Mouse (Mus musculus): ENCODE measurements around the gene Spock2. TPM values are rescaled to one million over a fixed set of nuclear protein-coding genes. Genes with fewer than 3 reads are reported as not detected.
A peak's percentile ranks its signal among the peaks of the same experiment; 100 is the strongest.
"Not testable (repeated sequence)": the region's sequence is repeated elsewhere in the genome, so short reads cannot be mapped to it uniquely, and the experiment has no call there.

The Spock2 gene
- total and polyA plus RNA-seq, 2 experiments from 2014 or later: 5.2 to 18.4 TPM

DNA sequence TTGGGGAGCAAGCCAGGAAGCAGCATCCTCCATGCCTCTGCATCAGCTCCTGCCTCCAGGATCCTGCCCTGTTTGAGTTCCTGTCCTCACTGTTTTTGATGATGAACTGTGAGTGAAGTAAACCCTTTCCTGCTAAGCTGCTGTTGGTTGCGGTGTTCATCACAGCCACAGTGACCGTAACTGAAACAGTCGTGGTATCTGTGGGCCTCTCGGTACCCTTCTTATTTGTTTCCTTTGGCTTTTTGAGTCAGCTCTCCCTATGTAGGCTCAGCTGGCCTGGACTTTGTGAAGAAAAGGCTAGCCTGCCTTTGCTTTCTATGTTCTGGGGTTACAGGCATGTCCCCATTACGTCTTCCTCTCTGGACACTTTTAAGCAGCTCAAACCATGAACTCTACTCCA lies 65.3 kb downstream of the Spock2 start:
- Histone ChIP-seq H3K4me1 (ENCODE audit: control insufficient read depth, insufficient read depth) (no peaks in the 10 kb centered on the region), H3K4me3 (ENCODE audit: low read depth, low read length) (no peak overlapping the region), H3K4me2 (ENCODE audit: low read depth, low read length) (no peak overlapping the region), H3K9me3 (replicated peaks; ENCODE audit: control insufficient read depth, low read length) (0 out of 2 replicates have a peak, but pooled peaks cover 3% of the 10 kb centered on the region), H3K27ac (ENCODE audit: low read depth) (no peak overlapping the region), H3K27me3 (ENCODE audit: control insufficient read depth, insufficient read depth, low read length) (no peaks in the 10 kb centered on the region), H3K36me3 (replicated peaks; ENCODE audit: control insufficient read depth, insufficient read depth, low read length) (no peaks in the 10 kb centered on the region), H3K9ac (replicated peaks; ENCODE audit: low read depth, low read length) (no peak overlapping the region)
- ATAC-seq (ENCODE audit: insufficient read depth, low read depth): no peak
- DNase-seq (ENCODE audit: low spot score): no peak
- no peak for TF ChIP-seq EP300 (IDR thresholded peaks at IDR 0.05; ENCODE audit: low read depth)
- no peak for TF ChIP-seq CTCF (IDR thresholded peaks at IDR 0.05; ENCODE audit: low read depth)
- WGBS: 85% methylated on average over 5 of the region's 5 CpGs

DNA sequence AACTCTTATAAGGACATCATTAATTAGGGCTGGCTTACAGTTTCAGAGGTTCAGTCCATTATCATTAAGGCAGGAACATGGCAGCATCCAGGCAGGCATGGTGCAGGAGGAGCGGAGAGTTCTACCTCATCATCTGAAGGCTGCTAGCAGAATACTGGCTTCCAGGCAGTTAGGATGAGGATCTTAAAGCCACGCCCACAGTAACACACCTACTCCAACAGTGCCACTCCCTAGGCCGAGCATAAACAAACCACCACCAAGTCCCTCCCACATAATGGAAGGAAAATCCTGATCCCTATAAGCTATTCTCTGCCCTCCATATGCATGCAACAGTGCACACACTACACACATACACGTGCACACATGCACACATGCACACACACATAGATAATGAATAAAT lies 66.3 kb downstream of the Spock2 start:
- ATAC-seq (ENCODE audit: insufficient read depth, low read depth): no peak
- H3K9ac ChIP-seq (replicated peaks; ENCODE audit: low read depth, low read length): no peak overlapping the region
- WGBS: 82% methylated on average over 4 of the region's 4 CpGs
- H3K9me3 ChIP-seq (replicated peaks; ENCODE audit: control insufficient read depth, low read length): 0 out of 2 replicates have a peak, but pooled peaks cover 3% of the 10 kb centered on the region
- no peaks in the 10 kb centered on the region for H3K27me3 ChIP-seq (ENCODE audit: control insufficient read depth, insufficient read depth, low read length)
- H3K4me2 ChIP-seq (ENCODE audit: low read depth, low read length): no peak overlapping the region
- no peak overlapping the region for H3K27ac ChIP-seq (ENCODE audit: low read depth)
- no peak overlapping the region for H3K4me3 ChIP-seq (ENCODE audit: low read depth, low read length)
- H3K36me3 ChIP-seq (replicated peaks; ENCODE audit: control insufficient read depth, insufficient read depth, low read length): no peaks in the 10 kb centered on the region
- DNase-seq (ENCODE audit: low spot score): no peak
- TF ChIP-seq CTCF (IDR thresholded peaks at IDR 0.05; ENCODE audit: low read depth) (no peak), EP300 (IDR thresholded peaks at IDR 0.05; ENCODE audit: low read depth) (no peak)
- H3K4me1 ChIP-seq (ENCODE audit: control insufficient read depth, insufficient read depth): no peaks in the 10 kb centered on the region

DNA sequence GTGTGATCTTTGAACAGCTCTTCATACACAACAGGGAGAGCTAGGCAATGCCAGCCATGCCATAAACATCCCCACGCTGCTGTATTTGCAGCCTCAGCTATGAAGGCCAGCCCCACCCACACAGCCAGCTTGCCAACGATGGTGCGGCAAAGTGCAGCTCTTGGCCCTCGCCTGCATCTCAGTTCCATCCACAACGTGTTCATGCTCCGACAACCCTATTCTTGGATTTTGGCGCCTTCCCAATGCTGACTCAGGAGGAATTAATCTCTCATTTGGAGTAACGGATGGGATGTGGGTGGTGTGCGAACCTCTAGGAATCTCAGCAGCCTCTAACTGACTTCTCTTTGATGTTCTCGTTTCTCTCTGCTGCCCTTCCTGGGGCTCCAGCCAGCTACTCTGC lies 67.0 kb downstream of the Spock2 start:
- H3K9me3 ChIP-seq (replicated peaks; ENCODE audit: control insufficient read depth, low read length): 0 out of 2 replicates have a peak, but pooled peaks cover 2% of the 10 kb centered on the region
- H3K36me3 ChIP-seq (replicated peaks; ENCODE audit: control insufficient read depth, insufficient read depth, low read length): no peaks in the 10 kb centered on the region
- no peak overlapping the region for H3K27ac ChIP-seq (ENCODE audit: low read depth)
- H3K4me3 ChIP-seq (ENCODE audit: low read depth, low read length): no peak overlapping the region
- H3K9ac ChIP-seq (replicated peaks; ENCODE audit: low read depth, low read length): no peak overlapping the region
- TF ChIP-seq CTCF (IDR thresholded peaks at IDR 0.05; ENCODE audit: low read depth) (no peak), EP300 (IDR thresholded peaks at IDR 0.05; ENCODE audit: low read depth) (no peak)
- H3K4me2 ChIP-seq (ENCODE audit: low read depth, low read length): no peak overlapping the region
- peak; percentile 40 for DNase-seq (ENCODE audit: low spot score)
- 35% methylated on average over 10 of the region's 10 CpGs for WGBS
- no peaks in the 10 kb centered on the region for H3K4me1 ChIP-seq (ENCODE audit: control insufficient read depth, insufficient read depth)
- no peaks in the 10 kb centered on the region for H3K27me3 ChIP-seq (ENCODE audit: control insufficient read depth, insufficient read depth, low read length)
- ATAC-seq (ENCODE audit: insufficient read depth, low read depth): no peak; the same call in 1 of the 2 replicates

DNA sequence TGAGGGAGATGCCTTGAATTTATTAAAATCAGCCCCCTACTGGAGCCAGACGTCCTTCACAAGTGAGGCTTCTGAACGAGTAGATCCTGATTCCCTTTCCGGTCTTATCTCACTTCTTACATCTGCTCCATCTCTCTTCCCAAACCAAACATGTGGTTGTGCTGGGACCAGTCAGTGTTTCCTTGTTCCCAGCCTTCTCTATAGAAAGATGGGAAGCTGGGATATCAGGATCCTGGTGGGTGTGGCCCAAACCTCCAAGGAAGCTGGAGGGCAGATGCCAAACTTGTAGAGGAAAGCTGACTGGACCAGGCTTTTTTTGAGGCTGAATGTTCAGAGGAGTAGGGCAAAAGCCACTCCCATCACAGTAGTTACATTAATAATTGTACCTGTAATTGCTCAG lies 68.5 kb downstream of the Spock2 start:
- H3K27me3 ChIP-seq (ENCODE audit: control insufficient read depth, insufficient read depth, low read length): no peaks in the 10 kb centered on the region
- H3K4me1 ChIP-seq (ENCODE audit: control insufficient read depth, insufficient read depth): no peaks in the 10 kb centered on the region
- TF ChIP-seq CTCF (IDR thresholded peaks at IDR 0.05; ENCODE audit: low read depth): no peak
- no peak for TF ChIP-seq EP300 (IDR thresholded peaks at IDR 0.05; ENCODE audit: low read depth)
- H3K36me3 ChIP-seq (replicated peaks; ENCODE audit: control insufficient read depth, insufficient read depth, low read length): no peaks in the 10 kb centered on the region
- no peaks in the 10 kb centered on the region for H3K9me3 ChIP-seq (replicated peaks; ENCODE audit: control insufficient read depth, low read length)
- H3K9ac ChIP-seq (replicated peaks; ENCODE audit: low read depth, low read length): no peak overlapping the region
- H3K4me3 ChIP-seq (ENCODE audit: low read depth, low read length): no peak overlapping the region
- H3K4me2 ChIP-seq (ENCODE audit: low read depth, low read length): no peak overlapping the region
- ATAC-seq (ENCODE audit: insufficient read depth, low read depth) (no peak), DNase-seq (ENCODE audit: low spot score) (no peak)
- H3K27ac ChIP-seq (ENCODE audit: low read depth): no peak overlapping the region
- WGBS: 37% methylated on average over 3 of the region's 3 CpGs

DNA sequence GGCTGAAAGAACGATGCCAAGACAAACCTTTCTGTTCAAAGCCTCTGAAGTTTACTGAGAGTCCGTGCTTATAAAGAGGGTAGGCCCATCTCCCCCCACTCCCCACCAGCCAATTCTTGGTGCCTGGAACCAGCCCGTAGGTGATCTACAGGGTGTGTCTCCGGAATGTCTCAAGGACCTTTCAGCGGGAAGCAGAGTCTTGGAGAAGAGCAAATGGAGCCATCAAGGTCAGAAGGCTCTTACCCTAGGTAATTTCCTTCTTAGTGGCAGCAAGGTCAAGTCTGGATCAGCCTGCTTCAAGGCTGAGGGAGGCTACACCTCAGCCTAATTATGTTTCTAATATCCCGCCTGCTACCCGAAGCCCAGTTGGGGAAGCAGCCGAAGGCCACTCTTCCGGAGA lies 69.3 kb downstream of the Spock2 start:
- H3K36me3 ChIP-seq (replicated peaks; ENCODE audit: control insufficient read depth, insufficient read depth, low read length); H3K27ac ChIP-seq (ENCODE audit: low read depth); H3K27me3 ChIP-seq (ENCODE audit: control insufficient read depth, insufficient read depth, low read length); ATAC-seq (ENCODE audit: insufficient read depth, low read depth); DNase-seq (ENCODE audit: low spot score); H3K4me3 ChIP-seq (ENCODE audit: low read depth, low read length); H3K4me2 ChIP-seq (ENCODE audit: low read depth, low read length); H3K4me1 ChIP-seq (ENCODE audit: control insufficient read depth, insufficient read depth); H3K9me3 ChIP-seq (replicated peaks; ENCODE audit: control insufficient read depth, low read length); H3K9ac ChIP-seq (replicated peaks; ENCODE audit: low read depth, low read length): not testable (repeated sequence)
- WGBS: 87% methylated on average over 9 of the region's 9 CpGs

Small RNAs within 50 kb of the gene (microRNA-seq; reads per million reads assigned to microRNA genes)
- not detected for gene Mir6906

Other genes starting within 250 kb of the Spock2 start
- 48.5 and 50.0 TPM in 2 replicates for gene Dnajb12, start 226.7 kb upstream of the Spock2 start, total RNA-seq (2014; rRNA removed; ENCODE audit: low replicate concordance)
- gene Dnajb12, start 226.7 kb upstream of the Spock2 start, polyA plus RNA-seq (2015; fragmentation: Nextera tagmentation; extraction: Ambion mirVana): 18.4 and 18.5 TPM in 2 replicates
- gene Ddit4, start 154.4 kb upstream of the Spock2 start, total RNA-seq (2014; rRNA removed; ENCODE audit: low replicate concordance): 30.3 and 35.6 TPM in 2 replicates
- 17.0 and 17.4 TPM in 2 replicates for gene Ddit4, start 154.4 kb upstream of the Spock2 start, polyA plus RNA-seq (2015; fragmentation: Nextera tagmentation; extraction: Ambion mirVana)
- 14.0 and 15.7 TPM in 2 replicates for gene Ascc1, start 103.4 kb upstream of the Spock2 start, total RNA-seq (2014; rRNA removed; ENCODE audit: low replicate concordance)
- 34.6 and 35.8 TPM in 2 replicates for gene Ascc1, start 103.4 kb upstream of the Spock2 start, polyA plus RNA-seq (2015; fragmentation: Nextera tagmentation; extraction: Ambion mirVana)
- gene Anapc16, start 103.1 kb upstream of the Spock2 start, total RNA-seq (2014; rRNA removed; ENCODE audit: low replicate concordance): 29.7 and 85.4 TPM in 2 replicates
- gene Anapc16, start 103.1 kb upstream of the Spock2 start, polyA plus RNA-seq (2015; fragmentation: Nextera tagmentation; extraction: Ambion mirVana): 104 and 108 TPM in 2 replicates
- gene Chst3, start 113.0 kb downstream of the Spock2 start, total RNA-seq (2014; rRNA removed; ENCODE audit: low replicate concordance): 2.2 and 2.4 TPM in 2 replicates
- 0.20 and 0.27 TPM in 2 replicates for gene Chst3, start 113.0 kb downstream of the Spock2 start, polyA plus RNA-seq (2015; fragmentation: Nextera tagmentation; extraction: Ambion mirVana)
- 464 and 479 TPM in 2 replicates for gene Psap, start 171.4 kb downstream of the Spock2 start, total RNA-seq (2014; rRNA removed; ENCODE audit: low replicate concordance)
- 135 and 139 TPM in 2 replicates for gene Psap, start 171.4 kb downstream of the Spock2 start, polyA plus RNA-seq (2015; fragmentation: Nextera tagmentation; extraction: Ambion mirVana)
- 8.3 and 117 TPM in 2 replicates for gene Vsir, start 240.6 kb downstream of the Spock2 start, total RNA-seq (2014; rRNA removed; ENCODE audit: low replicate concordance)
- gene Vsir, start 240.6 kb downstream of the Spock2 start, polyA plus RNA-seq (2015; fragmentation: Nextera tagmentation; extraction: Ambion mirVana): 4.6 and 4.7 TPM in 2 replicates